ENCODE assay signal across 10 mouse cellular contexts in the genomic region with DNA sequence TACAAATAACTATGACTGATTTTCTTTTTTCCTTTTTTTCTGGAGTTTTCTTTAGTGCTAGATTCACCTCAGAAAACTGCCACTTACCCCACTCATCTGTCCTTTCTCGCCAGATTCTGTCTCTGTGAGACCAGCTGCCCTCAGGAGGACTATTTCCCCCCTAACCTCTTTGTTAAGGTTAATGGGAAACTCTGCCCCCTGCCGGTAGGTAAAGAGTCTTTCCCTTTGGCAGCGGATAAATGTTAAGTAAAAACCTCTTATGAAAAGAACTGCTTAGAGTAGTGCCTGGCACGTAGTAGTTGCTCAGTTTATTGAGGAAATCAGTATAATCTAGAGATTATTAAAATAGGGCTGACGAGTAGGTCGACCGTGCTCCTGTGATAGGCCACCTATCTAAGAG. TPM values are rescaled to one million over a fixed set of nuclear protein-coding genes. Genes with fewer than 3 reads are reported as not detected.
DNase-seq lines count a peak whose midpoint lies in the region; TF ChIP-seq lines count a peak whose summit lies in the region.
"Had no signal": no experiment of that assay in that cellular context is flagged by ENCODE, and none has a peak within 500 bp of the region (broad histone marks: within the 10 kb centered on the region; RNA-seq: fewer than 3 reads in every experiment).

No protein-coding gene starts in this region.

- no peak overlapping the region for H3K27ac ChIP-seq in testis, adult 2 months (ENCODE audit: control insufficient read depth, insufficient read depth, low read depth, low read length)
- H3K27ac ChIP-seq: hindbrain, embryonic 14.5 days; limb, embryonic 13.5 days had no signal

- no peak for TF ChIP-seq CTCF in testis, adult 2 months (IDR thresholded peaks at IDR 0.05; ENCODE audit: control insufficient read depth, insufficient read depth, insufficient replicate concordance, low read depth, low read length)

- peak; percentile 46 for DNase-seq in heart, postnatal 4 days
- DNase-seq in heart, postnatal 25 days (ENCODE audit: low spot score), result no peak
- no peak for DNase-seq in testis, postnatal 14 days (ENCODE audit: low spot score)
- peak; percentile 49 for DNase-seq in c-Kit-positive CD71-positive TER-119-positive erythroid progenitor cells, embryonic 14.5 days (ENCODE audit: low spot score)
- peak; percentile 74 for DNase-seq in thymus, postnatal 4 days
- DNase-seq in urinary bladder, postnatal 4 days (ENCODE audit: low spot score in 2 of 2), result no peak
- no peak for DNase-seq in heart, adult 9 months (ENCODE audit: low spot score in 2 of 2)

- no peaks in the 10 kb centered on the region for H3K27me3 ChIP-seq in testis, adult 2 months (ENCODE audit: control insufficient read depth, insufficient read depth, low read length)
- H3K27me3 ChIP-seq: limb, embryonic 13.5 days had no signal

- peak overlapping the region; percentile 73; the same call in 1 of the 2 replicates for H3K4me3 ChIP-seq in testis, adult 2 months (ENCODE audit: control insufficient read depth, low read depth, low read length)
- H3K4me3 ChIP-seq: limb, embryonic 13.5 days had no signal

- H3K36me3 ChIP-seq in testis, adult 2 months (ENCODE audit: control insufficient read depth, insufficient read depth, low read length), result no peaks in the 10 kb centered on the region

- intact Hi-C loops in heart, postnatal 25 days (cut with DNase I), result no loop called here

- no peak for TF ChIP-seq POLR2A in testis, adult 2 months (IDR thresholded peaks at IDR 0.05; ENCODE audit: control insufficient read depth, low read depth, low read length)

- H3K4me1 ChIP-seq in testis, adult 2 months (ENCODE audit: control insufficient read depth, insufficient read depth, low read length), result peaks cover 13% of the 10 kb centered on the region

RNA-seq across cellular contexts. Expression of a gene that starts 4.2 kb away (rescaled TPM):
- 10 to 100 TPM; 23.6 to 27.3 TPM for total RNA-seq in heart, postnatal 4 days (2021)
- total RNA-seq in heart, postnatal 25 days (2021), result 10 to 100 TPM; 14.0 to 17.5 TPM
- 6.9 and 7.2 TPM in 2 replicates for polyA plus RNA-seq in testis, adult 2 months (2012; rRNA removed)

RNA-seq across cellular contexts. Expression of a gene that starts 8.0 kb away (rescaled TPM):
- total RNA-seq in heart, postnatal 4 days (2021), result 1 to 10 TPM; 3.5 to 3.6 TPM
- total RNA-seq in heart, postnatal 25 days (2021), result 1 to 10 TPM; 2.3 to 3.2 TPM
- polyA plus RNA-seq in testis, adult 2 months (2012; rRNA removed), result 2.1 TPM in 2 replicates

RNA-seq across cellular contexts. Expression of a gene that starts 27.1 kb away (rescaled TPM):
- total RNA-seq in heart, postnatal 4 days (2021), result 10 to 100 TPM; 26.1 to 27.3 TPM
- total RNA-seq in heart, postnatal 25 days (2021), result 10 to 100 TPM; 23.1 to 25.2 TPM
- 40.1 and 40.4 TPM in 2 replicates for polyA plus RNA-seq in testis, adult 2 months (2012; rRNA removed)

RNA-seq across cellular contexts. Expression of a gene that starts 27.1 kb away (rescaled TPM):
- total RNA-seq in heart, postnatal 4 days (2021), result 10 to 100 TPM; 25.3 to 25.6 TPM
- total RNA-seq in heart, postnatal 25 days (2021), result 10 to 100 TPM; 22.8 to 23.3 TPM
- 8.4 and 9.4 TPM in 2 replicates for polyA plus RNA-seq in testis, adult 2 months (2012; rRNA removed)

RNA-seq across cellular contexts. Expression of a gene that starts 30.4 kb away (rescaled TPM):
- total RNA-seq in heart, postnatal 4 days (2021), result under 1 TPM; 0.14 to 0.19 TPM
- under 1 TPM; 0.60 to 0.95 TPM for total RNA-seq in heart, postnatal 25 days (2021)
- 0.48 and 0.52 TPM in 2 replicates for polyA plus RNA-seq in testis, adult 2 months (2012; rRNA removed)

Comparison
In these comparisons a context has a peak if more than half of its experiments do, and no peak if none do; other contexts are left out.
1. DNase-seq: peak in heart, postnatal 4 days (single experiment), c-Kit-positive CD71-positive TER-119-positive erythroid progenitor cells, embryonic 14.5 days (single experiment) and thymus, postnatal 4 days (single experiment); none in heart, postnatal 25 days (single experiment), testis, postnatal 14 days (single experiment), urinary bladder, postnatal 4 days (0 of 2) and heart, adult 9 months (0 of 2).